In genomic region chr3:154327883-154328720, GRCm38 (mm10) we compare ENCODE assay signal across 9 mouse cellular contexts. TPM values are rescaled to one million over a fixed set of nuclear protein-coding genes. Genes with fewer than 3 reads are reported as not detected.
DNase-seq lines count a peak whose midpoint lies in the region; ATAC-seq and TF ChIP-seq lines count a peak whose summit lies in the region.
"Had no signal": no experiment of that assay in that cellular context is flagged by ENCODE, and none has a peak within 500 bp of the region (broad histone marks: within the 10 kb centered on the region; RNA-seq: fewer than 3 reads in every experiment).

No protein-coding gene starts in this region.

- peak overlapping the region; percentile 85 for H3K9ac ChIP-seq in embryonic facial prominence, embryonic 14.5 days (ENCODE audit: low read depth, low read length)
- H3K9ac ChIP-seq in intestine, embryonic 14.5 days (ENCODE audit: low read length), result 0 out of 2 replicates have a peak overlapping the region, but pooled peaks have one; percentile 7
- peak overlapping the region; percentile 37; the same call in 1 of the 2 replicates for H3K9ac ChIP-seq in midbrain, embryonic 14.5 days (replicated peaks; ENCODE audit: low read length)

- peak overlapping the region; percentile 59 for H3K4me3 ChIP-seq in embryonic facial prominence, embryonic 14.5 days (ENCODE audit: low read depth, low read length)
- H3K4me3 ChIP-seq in intestine, embryonic 14.5 days (ENCODE audit: low read depth, low read length), result peak overlapping the region; percentile 28
- peak overlapping the region; percentile 34 for H3K4me3 ChIP-seq in midbrain, embryonic 14.5 days (replicated peaks; ENCODE audit: low read depth, low read length)
- no peak overlapping the region for H3K4me3 ChIP-seq in thymus, adult 2 months (ENCODE audit: control insufficient read depth, insufficient read depth, low read length)

- peak; percentile 30 for DNase-seq in kidney, adult 18-20 months
- no peak for DNase-seq in kidney, adult 8-10 months
- DNase-seq in embryonic facial prominence, embryonic 14.5 days (ENCODE audit: low spot score), result no peak
- peak; percentile 74 for DNase-seq in intestine, embryonic 14.5 days (ENCODE audit: low spot score)
- DNase-seq in midbrain, embryonic 14.5 days, result peak; percentile 81
- no peak for DNase-seq in thymus, adult 2 months
- DNase-seq in thymus, adult 18-20 months, result no peak
- DNase-seq in urinary bladder, adult 2 months (ENCODE audit: low spot score), result no peak

- no peak for TF ChIP-seq POLR2A in thymus, adult 2 months (IDR thresholded peaks at IDR 0.05; ENCODE audit: control insufficient read depth, extremely low read depth, insufficient read depth, low read length, poor library complexity)

- no peaks in the 10 kb centered on the region for H3K9me3 ChIP-seq in embryonic facial prominence, embryonic 14.5 days (ENCODE audit: control insufficient read depth, low read length)
- no peaks in the 10 kb centered on the region for H3K9me3 ChIP-seq in intestine, embryonic 14.5 days (ENCODE audit: control insufficient read depth, low read length)
- no peaks in the 10 kb centered on the region for H3K9me3 ChIP-seq in midbrain, embryonic 14.5 days (ENCODE audit: control insufficient read depth, low read length)

- H3K27me3 ChIP-seq in embryonic facial prominence, embryonic 14.5 days (replicated peaks; ENCODE audit: control insufficient read depth, insufficient read depth, low read length), result peaks cover 85% of the 10 kb centered on the region
- H3K27me3 ChIP-seq in intestine, embryonic 14.5 days (replicated peaks; ENCODE audit: control insufficient read depth, insufficient read depth, low read length), result peaks cover 97% of the 10 kb centered on the region
- peaks cover 76% of the 10 kb centered on the region for H3K27me3 ChIP-seq in midbrain, embryonic 14.5 days (ENCODE audit: control insufficient read depth, insufficient read depth, low read length)
- H3K27me3 ChIP-seq in thymus, adult 2 months (ENCODE audit: control insufficient read depth, insufficient read depth, low read length), result peaks cover 16% of the 10 kb centered on the region

- no peak for TF ChIP-seq CTCF in thymus, adult 2 months (IDR thresholded peaks at IDR 0.05; ENCODE audit: borderline replicate concordance, control insufficient read depth, extremely low read depth, insufficient read depth, low read length, poor library complexity)

- H3K4me2 ChIP-seq in embryonic facial prominence, embryonic 14.5 days (ENCODE audit: low read depth, low read length), result peak overlapping the region; percentile 70
- H3K4me2 ChIP-seq in intestine, embryonic 14.5 days (ENCODE audit: low read length), result peak overlapping the region; percentile 54
- peak overlapping the region; percentile 71 for H3K4me2 ChIP-seq in midbrain, embryonic 14.5 days (ENCODE audit: low read length)

- WGBS in embryonic facial prominence, embryonic 14.5 days, result 0% methylated on average over 34 of the region's 86 CpGs
- under 1% methylated on average over 81 of the region's 86 CpGs for WGBS in intestine, embryonic 14.5 days
- under 1% methylated on average over 75 of the region's 86 CpGs for WGBS in midbrain, embryonic 14.5 days
- 7% methylated on average over 86 of the region's 86 CpGs for WGBS in thymus, adult 2 months

- no peaks in the 10 kb centered on the region for H3K4me1 ChIP-seq in embryonic facial prominence, embryonic 14.5 days (ENCODE audit: control insufficient read depth, insufficient read depth, low read length)
- peaks cover 6% of the 10 kb centered on the region; the same call in 1 of the 2 replicates for H3K4me1 ChIP-seq in intestine, embryonic 14.5 days (replicated peaks; ENCODE audit: control insufficient read depth, insufficient read depth, low read length)
- peaks cover 12% of the 10 kb centered on the region; the same call in 1 of the 2 replicates for H3K4me1 ChIP-seq in midbrain, embryonic 14.5 days (ENCODE audit: control insufficient read depth, insufficient read depth, low read length)
- no peaks in the 10 kb centered on the region for H3K4me1 ChIP-seq in thymus, adult 2 months (replicated peaks; ENCODE audit: control insufficient read depth, insufficient read depth, low read length)

- H3K36me3 ChIP-seq in embryonic facial prominence, embryonic 14.5 days (ENCODE audit: control insufficient read depth, insufficient read depth, low read length), result no peaks in the 10 kb centered on the region
- no peaks in the 10 kb centered on the region for H3K36me3 ChIP-seq in intestine, embryonic 14.5 days (ENCODE audit: control insufficient read depth, insufficient read depth, low read length)
- H3K36me3 ChIP-seq in midbrain, embryonic 14.5 days (ENCODE audit: control insufficient read depth, insufficient read depth, low read length), result no peaks in the 10 kb centered on the region
- no peaks in the 10 kb centered on the region for H3K36me3 ChIP-seq in thymus, adult 2 months (ENCODE audit: control insufficient read depth, insufficient read depth, low read length)

- peak overlapping the region; percentile 91 for H3K27ac ChIP-seq in embryonic facial prominence, embryonic 14.5 days (replicated peaks; ENCODE audit: low read depth, low read length)
- H3K27ac ChIP-seq in intestine, embryonic 14.5 days (ENCODE audit: low read depth), result no peak overlapping the region
- no peak overlapping the region for H3K27ac ChIP-seq in midbrain, embryonic 14.5 days (replicated peaks; ENCODE audit: low read depth, low read length)
- H3K27ac ChIP-seq in thymus, adult 2 months (ENCODE audit: control insufficient read depth, insufficient read depth, low read length), result no peak overlapping the region

- peak; percentile 73 for ATAC-seq in embryonic facial prominence, embryonic 14.5 days (ENCODE audit: low read depth)
- peak; percentile 65 for ATAC-seq in intestine, embryonic 14.5 days (replicated peaks; ENCODE audit: low FRiP score, low TSS enrichment, low read depth)
- peak; percentile 88 for ATAC-seq in midbrain, embryonic 14.5 days (ENCODE audit: low FRiP score, low TSS enrichment)

RNA-seq across cellular contexts. Expression of gene Lhx8, which starts 2.4 kb away (rescaled TPM):
- polyA plus RNA-seq in embryonic facial prominence, embryonic 14.5 days (2014; fragmentation: Nextera tagmentation; extraction: Ambion mirVana), result 12.0 and 15.1 TPM in 2 replicates
- polyA plus RNA-seq in intestine, embryonic 14.5 days (2014; fragmentation: Nextera tagmentation; extraction: Ambion mirVana), result not detected in 2 replicates
- polyA plus RNA-seq in midbrain, embryonic 14.5 days (2014; fragmentation: Nextera tagmentation; extraction: Ambion mirVana), result 0.26 TPM in 1 of 2 replicates, not detected in the other
- 0.32 and 0.57 TPM in 2 replicates for polyA plus RNA-seq in thymus, adult 2 months (2012; rRNA removed)
- polyA plus RNA-seq in urinary bladder, adult 2 months (2012; rRNA removed), result not detected in 2 replicates
- polyA plus RNA-seq: small intestine, adult 2 months had no signal

Comparison
In these comparisons a context has a peak if more than half of its experiments do, and no peak if none do; other contexts are left out.
1. DNase-seq: peak in kidney, adult 18-20 months (single experiment), intestine, embryonic 14.5 days (single experiment) and midbrain, embryonic 14.5 days (single experiment); none in kidney, adult 8-10 months (0 of 2), embryonic facial prominence, embryonic 14.5 days (single experiment), thymus, adult 2 months (single experiment), thymus, adult 18-20 months (0 of 2) and urinary bladder, adult 2 months (single experiment).
2. H3K9ac ChIP-seq: peak in every context shown above with its lines; median percentile 85 in embryonic facial prominence, embryonic 14.5 days; 37 in midbrain, embryonic 14.5 days; 7 in intestine, embryonic 14.5 days.
3. Peak in every context shown above with its lines, with median percentiles within 50 percentile points of each other: ATAC-seq and H3K4me2 ChIP-seq.